Mouse (Mus musculus): ENCODE measurements at regions not wholly inside any gene's neighbourhood (a gene's known extent, or its start where the extent isn't known, plus 50 kb on each side); places are given as distances from the start of the nearest gene placed in this dataset.
"Not testable (repeated sequence)": the region's sequence is repeated elsewhere in the genome, so short reads cannot be mapped to it uniquely, and the experiment has no call there.

DNA sequence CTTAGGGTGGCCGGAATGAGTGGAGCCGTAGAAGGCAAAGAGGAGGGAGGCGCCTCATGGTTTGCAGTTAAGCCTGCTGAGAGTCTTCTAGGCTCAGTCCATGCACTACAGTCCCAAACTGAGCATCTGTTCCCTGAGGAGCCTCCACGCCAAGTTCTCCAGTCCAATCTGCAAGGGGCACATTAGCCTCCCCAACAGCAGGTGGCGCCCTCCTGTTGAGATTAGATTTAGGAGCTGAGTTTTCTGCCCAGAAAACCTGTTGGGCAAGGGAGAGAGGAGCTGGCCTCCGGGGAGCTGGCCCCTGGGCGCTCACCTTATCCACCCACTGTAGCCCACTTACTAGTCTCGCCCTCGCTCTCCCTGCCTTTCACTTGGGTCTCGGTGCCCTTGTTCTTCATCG, 150.0 kb upstream of the Haao start:
- DNase-seq (ENCODE audit: extremely low spot score, low read depth, low spot score): no peak

DNA sequence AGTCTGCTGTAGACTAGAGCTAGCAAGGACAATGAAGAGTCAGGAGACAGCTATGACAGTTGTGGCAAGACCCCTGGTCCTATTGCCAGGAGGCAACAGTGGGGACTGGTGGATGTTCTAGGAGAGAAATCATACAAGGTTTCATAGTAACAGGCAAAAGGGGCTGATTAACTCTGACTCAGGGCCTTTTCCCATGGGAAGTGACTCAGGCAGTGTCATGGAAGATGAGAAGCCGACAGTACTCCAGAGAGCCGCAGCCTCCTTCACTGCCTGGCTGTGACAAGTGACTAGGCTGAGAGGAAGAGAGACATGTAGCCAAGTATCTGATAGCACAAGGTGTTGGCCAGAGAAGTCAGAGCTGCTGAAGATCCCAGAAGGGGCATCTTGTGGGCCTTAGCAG, 145.3 kb upstream of the Haao start:
- no peak for DNase-seq (ENCODE audit: extremely low spot score, low read depth, low spot score)

- peak; percentile 88 for DNase-seq (ENCODE audit: extremely low spot score, low read depth, low spot score)
Observed at GRCm38 (mm10) chr17:83990421-83991365, 142.9 kb upstream of the Haao start.

DNA sequence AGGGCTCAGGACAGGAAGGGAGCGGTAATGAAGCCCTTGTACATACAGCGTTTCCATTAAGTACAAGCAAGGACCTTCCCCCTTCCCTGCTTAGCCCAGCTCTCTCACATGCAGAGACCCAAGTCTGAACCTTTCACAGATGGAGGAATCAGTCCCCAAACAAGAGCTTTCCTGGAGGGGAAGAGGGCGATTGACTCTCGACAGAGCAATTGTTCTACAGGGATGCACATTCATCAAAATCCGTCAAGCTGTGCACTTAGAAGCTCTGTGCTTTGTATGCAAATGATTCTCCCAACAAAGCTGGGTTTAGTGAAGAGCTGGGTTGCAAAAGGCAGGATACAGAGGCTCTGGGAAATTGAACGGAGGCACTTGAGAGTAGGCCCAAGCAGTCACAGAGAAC, 141.1 kb upstream of the Haao start:
- no peak for DNase-seq (ENCODE audit: extremely low spot score, low read depth, low spot score)

- no peak for DNase-seq (ENCODE audit: extremely low spot score, low read depth, low spot score)
Observed at GRCm38 (mm10) chr17:83988165-83988564, 140.4 kb upstream of the Haao start.

DNA sequence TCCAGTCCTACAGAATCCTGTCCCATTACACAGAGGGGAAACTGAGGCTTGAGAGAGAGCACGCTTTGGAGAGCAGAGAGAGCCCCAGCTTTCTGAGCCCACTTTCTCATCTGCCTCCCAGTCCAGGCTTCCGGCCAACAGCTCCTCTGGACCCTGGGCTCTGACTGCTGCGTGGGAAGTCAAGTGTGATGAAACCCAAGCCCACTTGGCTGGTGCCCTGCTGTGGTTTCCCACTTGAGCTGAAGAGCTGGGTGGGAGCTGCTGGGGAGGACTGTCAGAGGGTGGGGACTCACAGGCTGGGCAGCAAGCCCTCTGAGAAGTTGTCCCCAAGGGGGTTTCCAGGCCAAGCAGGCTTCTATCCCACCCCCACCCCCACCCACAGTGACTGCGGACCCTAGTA, 139.9 kb upstream of the Haao start:
- no peak for DNase-seq (ENCODE audit: extremely low spot score, low read depth, low spot score)

DNA sequence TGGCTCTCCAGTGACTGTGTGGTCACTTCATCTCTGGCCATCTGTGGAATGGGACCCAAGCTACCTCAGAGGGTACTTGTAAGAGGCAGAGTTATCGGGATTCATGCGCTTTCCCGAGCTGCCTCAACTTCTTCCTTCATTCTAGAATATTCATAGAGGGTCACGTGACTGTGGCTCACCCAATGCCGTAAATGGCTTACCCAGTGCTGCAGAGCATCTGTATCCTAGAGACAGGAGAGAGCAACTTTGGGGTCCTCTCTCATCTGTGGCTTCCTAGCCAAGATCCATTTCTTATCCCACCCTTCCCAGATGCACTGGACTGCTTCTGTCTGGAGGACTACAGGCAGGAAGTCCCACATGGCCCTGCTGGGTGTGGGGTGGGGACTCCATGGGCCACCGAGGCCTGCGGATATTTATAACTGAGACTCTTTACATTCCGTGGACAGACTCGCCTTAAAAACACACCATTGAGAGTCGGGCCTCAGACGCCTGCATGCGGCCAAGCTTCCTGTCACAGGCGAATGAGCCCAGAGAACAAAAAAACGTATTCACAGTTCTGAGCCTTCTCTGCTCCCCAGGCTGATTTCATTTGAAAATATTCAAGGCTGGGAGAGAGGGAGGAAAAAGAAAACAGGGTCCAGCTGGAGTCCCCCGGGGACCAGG, 138.3 kb upstream of the Haao start:
- DNase-seq (ENCODE audit: extremely low spot score, low read depth, low spot score): no peak

GRCm38 (mm10) chr17:83985333-83985790, 137.6 kb upstream of the Haao start:
- DNase-seq (ENCODE audit: extremely low spot score, low read depth, low spot score): peak; percentile 79

GRCm38 (mm10) chr17:83983837-83984388, 136.2 kb upstream of the Haao start:
- no peak for DNase-seq (ENCODE audit: extremely low spot score, low read depth, low spot score)

DNA sequence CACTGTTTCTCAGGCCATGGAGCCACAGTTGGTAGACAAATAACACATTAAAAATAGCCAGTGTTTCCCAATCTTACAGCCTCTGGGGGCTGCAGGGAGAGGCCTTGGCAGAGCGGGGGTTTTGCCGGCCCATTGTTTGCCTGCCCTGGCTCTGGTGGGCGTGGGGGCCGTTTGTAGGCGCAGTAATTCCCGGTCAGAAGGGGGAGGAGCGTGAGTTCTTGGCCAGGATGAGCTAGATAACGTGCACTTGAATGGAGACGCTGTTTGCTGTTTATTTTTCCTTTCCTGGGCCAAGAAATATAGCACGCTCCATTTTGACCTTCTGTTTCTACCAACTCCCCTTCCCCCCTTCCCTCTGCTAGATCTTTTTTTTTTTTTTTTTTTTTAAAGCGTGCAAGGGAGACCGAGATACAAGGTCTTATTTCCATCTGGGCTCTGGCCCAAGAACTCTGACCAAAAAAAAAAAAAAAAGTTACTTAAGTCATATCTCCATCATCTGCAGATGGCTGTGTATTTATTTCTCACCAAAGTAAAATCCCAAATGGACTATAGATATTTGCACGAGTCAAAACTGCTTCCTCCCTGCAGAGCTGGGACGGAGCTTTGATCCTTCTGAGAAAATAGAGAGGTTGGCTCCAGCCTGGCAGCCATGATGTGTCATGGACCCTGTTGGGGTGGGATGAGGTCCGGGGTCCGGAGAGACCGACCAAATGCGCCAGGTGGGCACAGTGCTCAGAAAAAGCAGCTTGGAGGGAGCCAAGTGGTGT, 135.5 kb upstream of the Haao start:
- no peak for DNase-seq (ENCODE audit: extremely low spot score, low read depth, low spot score)

GRCm38 (mm10) chr17:83982700-83983069, 134.9 kb upstream of the Haao start:
- DNase-seq (ENCODE audit: extremely low spot score, low read depth, low spot score): no peak

DNA sequence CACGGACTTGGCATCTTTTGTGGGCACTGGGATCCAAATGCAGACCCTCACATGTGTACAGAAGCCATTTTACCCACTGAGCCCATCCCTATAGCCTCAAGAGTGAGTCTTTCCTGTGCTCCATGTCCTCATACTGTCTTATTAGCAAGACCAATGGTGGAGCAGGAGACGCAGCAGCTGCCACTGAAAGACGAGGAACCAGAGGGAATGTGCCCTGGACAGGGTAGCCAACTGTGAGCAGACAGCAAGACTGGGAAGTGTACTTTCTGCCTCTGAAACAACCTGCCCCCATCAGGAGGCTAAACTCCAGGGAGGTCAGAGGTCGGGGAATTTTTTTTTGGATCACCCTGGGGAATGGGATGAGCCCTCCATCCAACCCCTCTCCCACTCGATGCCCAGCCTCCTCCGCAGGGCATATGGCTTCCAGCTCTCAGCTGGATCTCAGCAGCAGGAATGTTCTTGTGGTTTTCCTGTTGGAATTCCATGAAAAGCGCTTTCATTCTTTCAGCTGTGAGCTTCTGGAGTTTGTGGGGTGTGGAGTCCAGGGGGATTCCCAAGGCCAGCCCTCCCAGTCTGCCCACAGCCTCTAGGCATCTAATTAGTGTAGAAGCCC, 131.2 kb upstream of the Haao start:
- no peak for DNase-seq (ENCODE audit: extremely low spot score, low read depth, low spot score)

DNA sequence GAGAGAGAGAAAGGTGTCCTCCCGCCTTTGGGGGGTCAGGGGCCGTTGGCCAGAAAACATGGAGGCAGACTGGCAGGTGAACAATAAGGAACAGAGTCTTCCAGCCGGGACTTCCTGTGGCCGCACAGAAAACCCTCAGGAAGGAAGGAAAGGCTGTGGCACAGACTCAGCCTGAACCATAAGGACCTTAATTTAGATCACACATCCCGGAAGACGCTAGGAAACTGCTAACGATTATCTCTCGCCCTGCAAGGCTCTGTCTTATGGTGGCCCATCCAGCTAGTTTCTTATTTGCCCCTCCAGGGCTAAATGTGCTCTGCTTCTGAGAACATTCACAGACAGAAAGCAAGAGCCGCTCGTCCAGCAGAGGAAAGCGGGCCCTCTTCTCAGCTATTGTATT, 130.0 kb upstream of the Haao start:
- DNase-seq (ENCODE audit: extremely low spot score, low read depth, low spot score): no peak

DNA sequence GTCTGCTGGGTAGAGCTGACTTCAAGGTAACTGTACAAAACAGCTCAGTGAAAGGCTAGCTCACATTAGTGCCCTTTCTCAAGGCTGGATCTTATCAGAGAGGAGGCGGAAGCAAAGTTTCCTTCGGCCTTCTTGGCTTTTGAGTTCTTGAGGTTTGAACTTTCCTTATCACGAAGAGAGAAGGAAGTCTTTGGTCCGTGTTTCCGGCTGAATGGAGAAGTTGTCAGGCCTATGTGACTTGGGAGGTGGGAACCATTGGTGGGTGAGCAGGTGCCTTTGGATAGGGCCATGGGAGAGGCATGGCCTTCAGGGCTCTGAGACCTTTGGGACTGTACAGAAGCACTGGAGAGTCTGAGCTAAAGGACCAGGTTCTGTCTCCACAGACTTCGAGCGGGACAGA, 128.1 kb upstream of the Haao start:
- DNase-seq (ENCODE audit: extremely low spot score, low read depth, low spot score): no peak

- no peak for DNase-seq (ENCODE audit: extremely low spot score, low read depth, low spot score)
Observed at GRCm38 (mm10) chr17:83973461-83974350, 125.9 kb upstream of the Haao start.

GRCm38 (mm10) chr17:83972874-83973273, 125.1 kb upstream of the Haao start:
- no peak for DNase-seq (ENCODE audit: extremely low spot score, low read depth, low spot score)

- no peak for DNase-seq (ENCODE audit: extremely low spot score, low read depth, low spot score)
Observed at GRCm38 (mm10) chr17:83972470-83972869, 124.7 kb upstream of the Haao start.

- DNase-seq (ENCODE audit: extremely low spot score, low read depth, low spot score): no peak
Observed at GRCm38 (mm10) chr17:83972026-83972425, 124.3 kb upstream of the Haao start.

DNA sequence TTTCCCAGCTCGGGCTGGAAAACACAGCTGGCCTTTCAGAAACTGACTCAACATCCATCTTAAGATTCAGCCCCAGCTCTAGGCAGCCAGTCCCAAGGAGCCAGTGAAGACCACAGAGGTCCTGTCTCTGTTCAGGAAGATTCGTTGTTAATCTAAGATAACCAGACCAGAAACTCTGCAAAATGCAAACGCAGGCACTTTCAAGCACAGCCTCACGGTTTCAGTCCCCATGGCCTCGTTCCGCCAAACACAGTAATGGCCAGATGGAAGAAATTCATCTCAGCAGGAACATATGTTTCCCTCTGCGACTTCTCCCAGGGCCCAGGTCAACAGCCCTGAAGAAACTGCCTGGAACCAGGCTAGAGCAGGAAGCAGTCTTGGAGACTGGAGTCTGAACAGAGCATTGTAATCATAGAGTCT, 121.7 kb upstream of the Haao start:
- DNase-seq (ENCODE audit: extremely low spot score, low read depth, low spot score): no peak

DNA sequence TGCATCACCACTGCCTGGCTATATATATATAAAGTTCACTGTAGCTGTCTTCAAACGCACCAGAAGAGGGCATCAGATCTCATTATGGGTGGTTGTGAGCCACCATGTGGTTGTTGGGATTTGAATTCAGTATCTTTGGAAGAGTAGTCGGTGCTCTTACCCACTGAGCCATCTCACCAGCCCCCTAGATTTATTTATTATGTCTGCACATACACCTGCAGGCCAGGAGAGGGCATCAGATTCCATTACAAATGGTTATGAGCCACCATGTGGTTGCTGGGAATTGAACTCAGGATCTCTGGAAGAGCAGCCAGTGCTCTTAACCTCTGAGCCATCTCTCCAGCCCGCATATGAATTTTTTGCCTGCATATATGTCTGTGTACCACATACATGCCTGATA, 120.4 kb upstream of the Haao start:
- DNase-seq (ENCODE audit: extremely low spot score, low read depth, low spot score): not testable (repeated sequence)
